Mouse (Mus musculus) left cerebral cortex, postnatal 25 days (tissue): ENCODE results near the gene Wrb. TPM values are rescaled to one million over a fixed set of nuclear protein-coding genes. Genes with fewer than 3 reads are reported as not detected.
"Not testable (repeated sequence)": the region's sequence is repeated elsewhere in the genome, so short reads cannot be mapped to it uniquely, and the experiment has no call there.

Experiments
- DNase-seq, 2 experiments: peaks; one replicate each; pipeline ENCODE4 v3.0.0; 2022; ENCODE audit warnings: low spot score in 2 of 2, mixed read lengths in 1 of 2
- intact Hi-C: fragments of 180-260 bp; cut with DNase I; formaldehyde crosslinking; loops from one replicate; pipeline ENCODE4 v1.15.1; 2025
- total RNA-seq, 2 experiments: library from RNA; stranded (reverse); gene quantifications; 2 replicates each; pipeline ENCODE4 v1.2.3; 2021

Wrb gene
- 10 to 100 TPM; 61.1 to 61.6 TPM for total RNA-seq

DNA sequence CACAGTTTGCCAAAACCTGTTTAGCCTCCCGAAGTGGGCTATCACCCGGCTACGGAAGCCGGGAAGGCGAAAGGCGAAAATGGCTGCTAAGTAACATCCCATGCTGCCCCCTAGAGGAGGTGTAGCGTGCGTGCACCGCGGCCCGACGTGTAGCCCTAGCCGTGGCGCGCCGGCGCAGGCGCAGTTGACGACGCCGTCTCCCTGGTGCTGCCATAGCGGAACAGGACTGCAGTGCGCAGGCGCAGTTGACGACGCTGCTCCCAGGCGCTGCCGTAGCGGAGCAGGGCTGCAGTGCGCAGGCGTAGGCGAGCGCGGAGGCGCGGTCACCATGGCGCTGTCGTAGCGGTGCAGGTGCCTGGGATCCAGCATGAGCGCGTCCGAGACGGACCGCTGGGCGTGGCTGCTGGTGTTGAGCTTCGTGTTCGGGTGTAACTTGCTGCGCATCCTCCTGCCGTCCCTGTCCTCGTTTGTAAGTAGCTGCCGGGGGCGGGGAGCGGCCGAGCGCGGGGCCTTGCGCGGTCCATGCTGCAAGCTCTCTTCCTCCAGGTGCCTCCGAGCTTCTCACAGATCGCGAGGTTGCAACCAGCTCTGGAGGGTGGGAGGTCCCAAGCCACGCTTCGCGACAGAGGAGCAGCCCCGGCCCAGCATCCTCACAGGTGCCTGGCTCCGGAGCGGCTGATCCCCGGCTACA lies at the start of gene Wrb:
Gene Wrb (plus strand): TSS at position 298 of the 691 bp plus-strand sequence.
- intact Hi-C loops, result loop anchor here (1.0 to 5.0 kb wide), 3 partner anchors 17 to 103 kb away; partner anchors contain the start of gene Brwd1
- peak; percentile 100 for DNase-seq

- intact Hi-C loops, result no loop called here
- DNase-seq, result no peak
Measured at GRCm38 (mm10) chr16:96095966-96096365, 49.2 kb upstream of the Wrb start.

DNA sequence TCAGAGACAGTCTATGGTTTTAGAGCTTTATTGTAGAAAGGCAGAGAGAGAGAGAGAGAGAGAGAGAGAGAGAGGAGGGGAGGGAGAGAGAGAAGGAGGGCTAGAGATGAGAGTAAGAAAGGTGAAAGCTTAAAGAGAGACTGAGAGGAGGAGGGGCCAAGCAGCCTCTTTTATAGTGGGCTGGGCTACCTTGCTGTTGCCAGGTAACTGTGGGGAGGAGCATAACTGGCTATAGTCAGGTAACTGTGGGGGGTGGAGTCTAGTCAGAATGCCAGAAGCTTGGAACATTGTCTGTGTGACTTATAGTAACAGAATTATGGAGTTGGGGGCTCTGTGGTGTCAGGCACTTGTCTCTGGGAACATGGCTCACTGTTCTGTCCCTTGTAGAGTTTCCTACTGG lies 47.4 kb upstream of the Wrb start:
- intact Hi-C loops, DNase-seq: not testable (repeated sequence)

DNA sequence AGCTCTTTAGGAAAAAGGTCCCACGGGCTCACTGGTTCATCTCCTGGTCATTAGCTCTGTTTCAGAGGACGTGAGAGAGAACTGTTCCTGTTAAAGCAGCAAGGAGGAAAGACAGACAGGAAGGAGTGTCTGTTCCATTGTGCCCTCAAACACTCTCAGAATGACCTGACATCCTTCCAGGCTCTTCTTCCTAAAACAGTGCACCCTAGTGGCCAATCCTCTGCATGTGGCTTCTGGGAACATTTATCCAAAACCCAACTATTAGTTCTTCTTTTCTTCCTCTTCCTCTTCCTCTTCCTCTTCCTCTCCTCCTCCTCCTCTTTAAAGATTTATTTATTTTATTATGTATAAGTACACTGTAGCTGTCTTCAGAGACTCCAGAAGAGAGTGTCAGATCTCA lies 42.2 kb upstream of the Wrb start:
- DNase-seq, result no peak
- intact Hi-C loops, result no loop called here

GRCm38 (mm10) chr16:96109673-96110072 lies 35.5 kb upstream of the Wrb start:
- DNase-seq, result no peak
- intact Hi-C loops, result no loop called here

DNA sequence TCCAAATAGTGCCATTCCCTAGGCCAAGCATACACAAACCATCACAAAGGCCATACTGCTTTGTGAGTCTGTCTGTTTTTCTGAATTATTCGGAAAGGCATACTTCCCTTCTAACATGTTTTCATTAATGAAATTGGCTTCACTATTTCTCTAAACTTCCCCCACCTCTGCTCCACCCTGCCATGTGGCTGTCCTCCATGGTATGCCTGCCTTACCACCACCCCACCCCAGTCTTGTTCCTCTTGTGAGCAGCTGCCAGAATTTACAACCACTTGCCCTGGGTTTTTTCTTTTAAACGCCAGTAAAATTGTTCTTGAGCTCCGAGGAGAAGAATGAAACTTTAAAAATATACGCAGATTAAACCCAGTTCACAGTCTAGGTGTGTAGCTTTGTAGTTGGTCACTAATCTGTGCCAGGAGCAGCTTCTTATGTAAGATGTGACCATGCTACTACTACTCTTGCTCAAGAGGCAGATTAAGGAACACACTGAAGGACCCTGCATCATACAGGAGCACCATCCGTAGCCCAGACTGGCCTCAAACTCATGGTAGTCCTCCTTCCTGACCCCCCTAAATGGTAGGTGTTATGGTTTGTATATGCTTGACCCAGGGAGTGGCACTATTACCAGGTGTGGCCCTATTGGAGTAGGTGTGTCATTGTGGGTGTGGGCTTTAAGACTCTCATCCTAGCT lies 34.4 kb upstream of the Wrb start:
- intact Hi-C loops, result no loop called here
- no peak for DNase-seq

- no peak for DNase-seq
- intact Hi-C loops, result no loop called here
Measured at GRCm38 (mm10) chr16:96112769-96113168, 32.4 kb upstream of the Wrb start.

GRCm38 (mm10) chr16:96114729-96115128 lies 30.5 kb upstream of the Wrb start:
- intact Hi-C loops, result no loop called here
- no peak for DNase-seq

DNA sequence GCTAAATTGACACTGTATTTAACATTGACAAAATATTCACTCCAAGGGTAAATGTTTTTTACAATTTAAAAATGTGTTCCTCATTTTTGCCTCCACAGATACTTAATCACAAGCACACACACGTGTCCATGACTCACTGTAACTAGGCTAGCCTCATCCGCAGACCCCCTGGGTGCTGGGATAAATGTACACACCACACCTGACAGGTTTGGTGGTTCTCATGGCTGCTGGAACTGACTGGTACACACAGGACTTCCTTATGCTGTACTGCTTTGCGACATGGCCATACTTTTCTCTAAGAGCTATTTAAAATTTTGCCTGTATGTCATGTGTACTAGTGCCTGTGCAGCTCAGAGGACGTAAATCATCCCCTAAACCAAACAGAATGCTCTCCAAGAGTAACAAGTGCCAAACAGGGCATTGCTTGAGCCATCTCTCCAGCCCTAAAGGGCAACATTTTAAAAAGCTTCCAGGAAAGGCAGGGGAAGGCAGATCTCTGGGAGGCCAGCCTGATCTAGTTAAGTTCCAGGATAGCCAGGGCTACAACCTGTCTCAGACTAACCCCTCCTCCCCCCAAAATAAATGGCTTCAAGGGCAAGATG lies 25.1 kb upstream of the Wrb start:
- intact Hi-C loops, result no loop called here

GRCm38 (mm10) chr16:96126684-96127171 lies 18.5 kb upstream of the Wrb start:
- intact Hi-C loops, result loop anchor here (1.0 to 5.0 kb wide), 2 partner anchors 44 to 424 kb away; partner anchors contain the start of genes Brwd1 and Ets2

More for the DNA sequence above, 25.1 kb upstream of the Wrb start:
- DNase-seq, result no peak

GRCm38 (mm10) chr16:96127288-96127656 lies 17.9 kb upstream of the Wrb start:
- DNase-seq, result no peak

More at GRCm38 (mm10) chr16:96126684-96127171, 18.5 kb upstream of the Wrb start:
- DNase-seq, result peak in 1 of 2 experiments; percentile 20

GRCm38 (mm10) chr16:96127657-96128344 lies 17.4 kb upstream of the Wrb start, which contains the start of gene Hmgn1:
Gene Hmgn1 (minus strand): TSS chr16:96127729.
- intact Hi-C loops, result loop anchor here (1.0 to 5.0 kb wide), 3 partner anchors 18 to 426 kb away; partner anchors contain the start of genes Brwd1, Ets2 and Wrb
- DNase-seq, result peak; percentile 93 to 97

More at GRCm38 (mm10) chr16:96127288-96127656, 17.9 kb upstream of the Wrb start:
- intact Hi-C loops, result loop anchor here (1.0 to 5.0 kb wide), 2 partner anchors 45 to 425 kb away; partner anchors contain the start of genes Brwd1 and Ets2

GRCm38 (mm10) chr16:96128466-96128865 lies 16.7 kb upstream of the Wrb start:
- intact Hi-C loops, result loop anchor here (1.0 to 5.0 kb wide), 2 partner anchors 17 to 426 kb away; partner anchors contain the start of genes Ets2 and Wrb

DNA sequence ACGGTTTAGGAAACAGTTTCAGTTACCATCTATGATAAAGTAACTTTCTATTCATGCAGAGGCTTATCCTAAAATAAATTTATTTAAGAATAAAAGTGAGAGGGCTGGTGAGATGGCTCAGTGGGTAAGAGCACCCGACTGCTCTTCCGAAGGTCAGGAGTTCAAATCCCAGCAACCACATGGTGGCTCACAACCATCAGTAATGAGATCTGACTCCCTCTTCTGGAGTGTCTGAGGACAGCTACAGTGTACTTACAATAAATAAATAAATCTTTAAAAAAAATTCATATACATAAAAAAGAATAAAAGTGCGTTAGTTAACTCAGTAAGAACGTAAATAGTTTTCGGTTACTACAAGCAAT lies 478 bp upstream of the Wrb start:
- not testable (repeated sequence) for DNase-seq
- intact Hi-C loops, result loop anchor here (1.0 to 5.0 kb wide), 3 partner anchors 16 to 102 kb away; partner anchors contain the start of gene Brwd1

More at GRCm38 (mm10) chr16:96128466-96128865, 16.7 kb upstream of the Wrb start:
- DNase-seq, result no peak

DNA sequence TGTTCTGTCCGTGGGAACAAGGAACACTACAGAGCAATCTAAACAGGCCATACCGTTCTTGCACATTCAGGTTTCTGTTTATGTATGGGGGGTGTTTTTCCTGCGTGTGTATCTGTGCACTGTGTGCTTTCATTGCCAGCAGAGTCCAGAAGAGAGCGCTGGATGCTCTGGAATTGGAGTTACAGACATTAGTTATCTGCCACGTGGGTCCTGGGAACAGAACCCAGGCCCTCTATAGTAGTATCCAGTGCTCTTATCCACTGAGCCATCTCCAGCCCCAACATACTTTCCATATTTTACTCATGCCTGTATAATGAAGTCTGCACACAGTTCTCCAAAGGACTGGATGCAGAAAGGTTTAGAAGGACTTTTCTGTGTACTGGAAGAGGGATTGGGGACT lies 607 bp downstream of the Wrb start:
- intact Hi-C loops, result loop anchor here (1.0 to 5.0 kb wide), 3 partner anchors 18 to 104 kb away; partner anchors contain the start of gene Brwd1
- no peak for DNase-seq

- no peak for DNase-seq
- intact Hi-C loops, result loop anchor here (5.0 kb wide), 1 partner anchor 107 kb away; no protein-coding TSS in a partner anchor
Measured at GRCm38 (mm10) chr16:96148834-96149233, 3.6 kb downstream of the Wrb start.

DNA sequence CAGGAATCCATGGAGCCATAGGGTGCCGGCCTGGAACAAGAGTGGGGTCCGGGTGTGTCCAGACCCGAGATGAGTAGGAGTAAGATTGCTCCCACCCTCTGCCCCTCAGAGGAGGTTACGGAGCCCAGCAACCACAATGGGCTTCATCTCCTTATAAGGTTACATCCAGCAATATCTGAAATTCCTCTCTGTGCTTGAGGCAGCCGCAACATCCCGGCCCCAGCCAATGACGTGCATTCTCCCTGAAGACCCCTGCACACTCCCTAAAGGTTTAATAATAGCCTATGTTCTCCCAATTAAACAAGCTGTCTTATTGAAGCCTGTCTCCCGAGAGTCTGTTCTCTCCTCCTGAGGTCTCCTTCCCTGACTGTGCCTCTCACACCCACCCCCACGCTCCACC lies 4.1 kb downstream of the Wrb start:
- intact Hi-C loops, result loop anchor here (5.0 kb wide), 1 partner anchor 107 kb away; no protein-coding TSS in a partner anchor
- DNase-seq, result no peak

GRCm38 (mm10) chr16:96150995-96151394 lies 5.8 kb downstream of the Wrb start:
- DNase-seq, result no peak

GRCm38 (mm10) chr16:96151551-96151950 lies 6.3 kb downstream of the Wrb start:
- intact Hi-C loops, result no loop called here
- peak; percentile 45 to 53 for DNase-seq

More at GRCm38 (mm10) chr16:96150995-96151394, 5.8 kb downstream of the Wrb start:
- intact Hi-C loops, result no loop called here
